Mouse (Mus musculus) hindbrain, embryonic 16.5 days (tissue): ENCODE results near the gene Rev1. TPM values are rescaled to one million over a fixed set of nuclear protein-coding genes. Genes with fewer than 3 reads are reported as not detected.

Source experiments
- ATAC-seq: fragments of 200-750 bp; cut with Nextera tagmentation; 2 replicates; pipeline ENCODE4 v1.8.0; 2017; ENCODE audit warnings: moderate TSS enrichment, moderate library complexity
- H3K27ac ChIP-seq: fragments of 300-500 bp; sonication (generic); 2 replicates; pipeline ENCODE4 v1.5.1; 2014; ENCODE audit warnings: low read depth, mild to moderate bottlenecking, control low read depth, low read length, moderate library complexity
- H3K27me3 ChIP-seq: fragments of 300-500 bp; sonication (generic); replicated peaks from 2 replicates; pipeline ENCODE4 v1.6.1; 2014; ENCODE audit warnings: low read length; ENCODE audit not compliant: control insufficient read depth, insufficient read depth
- H3K36me3 ChIP-seq: fragments of 300-500 bp; sonication (generic); 2 replicates; pipeline ENCODE4 v1.6.1; 2014; ENCODE audit warnings: mild to moderate bottlenecking, low read length, moderate library complexity, mixed read lengths; ENCODE audit not compliant: control insufficient read depth, insufficient read depth
- H3K4me1 ChIP-seq: fragments of 300-500 bp; sonication (generic); 2 replicates; pipeline ENCODE4 v1.6.1; 2014; ENCODE audit warnings: low read depth, low read length; ENCODE audit not compliant: control insufficient read depth, insufficient read depth
- H3K4me2 ChIP-seq: fragments of 300-500 bp; sonication (generic); 2 replicates; pipeline ENCODE4 v1.6.1; 2014; ENCODE audit warnings: mild to moderate bottlenecking, low read length, control low read depth, moderate library complexity
- H3K4me3 ChIP-seq: fragments of 300-500 bp; sonication (generic); 2 replicates; pipeline ENCODE4 v1.5.1; 2014; ENCODE audit warnings: mild to moderate bottlenecking, low read length, control low read depth, moderate library complexity
- H3K9ac ChIP-seq: fragments of 300-500 bp; sonication (generic); 2 replicates; pipeline ENCODE4 v1.6.1; 2014; ENCODE audit warnings: low read depth, mild to moderate bottlenecking, control low read depth, low read length, moderate library complexity
- H3K9me3 ChIP-seq: fragments of 300-500 bp; sonication (generic); 2 replicates; pipeline ENCODE4 v1.6.1; 2014; ENCODE audit warnings: mild to moderate bottlenecking, low read length, moderate library complexity; ENCODE audit not compliant: control insufficient read depth
- WGBS: fragments of 180-500 bp; shearing (Covaris S2); extraction: QIAGEN DNeasy Blood & Tissue Kit; methylation state at CpG from one replicate; pipeline ENCODE4 v1.1.7; 2014; 5-methylcytosine and 5-hydroxymethylcytosine counted together
- polyA plus RNA-seq: library from polyadenylated mRNA; unstranded; fragments of >200 nt; fragmentation: Nextera tagmentation; extraction: Ambion mirVana; gene quantifications from 2 replicates; pipeline ENCODE4 v1.2.1, GENCODE M21; 2015

The Rev1 gene
- 26.1 and 34.6 TPM in 2 replicates for polyA plus RNA-seq

GRCm38 (mm10) chr1:38129501-38130267 is at the start of gene Rev1:
Gene Rev1, minus strand, starts transcription at chr1:38129801.
- H3K4me1 ChIP-seq, result peaks cover 14% of the 10 kb centered on the region
- H3K9me3 ChIP-seq, result no peaks in the 10 kb centered on the region
- peak; percentile 95 for ATAC-seq
- no peaks in the 10 kb centered on the region for H3K27me3 ChIP-seq
- H3K4me3 ChIP-seq, result peak within 1 kb of the TSS; percentile 77
- WGBS, result under 1% methylated on average over 68 of the region's 122 CpGs
- peak within 1 kb of the TSS; percentile 87 for H3K4me2 ChIP-seq
- peak within 1 kb of the TSS; percentile 96 for H3K27ac ChIP-seq
- H3K36me3 ChIP-seq, result no peaks in the 10 kb centered on the region
- H3K9ac ChIP-seq, result peak within 1 kb of the TSS; percentile 92

GRCm38 (mm10) chr1:38178929-38179328 is 49.3 kb upstream of the Rev1 start:
- H3K36me3 ChIP-seq, result peaks cover 17% of the 10 kb centered on the region
- H3K27ac ChIP-seq, result no peak overlapping the region
- no peaks in the 10 kb centered on the region for H3K4me1 ChIP-seq
- 92% methylated on average over 8 of the region's 8 CpGs for WGBS
- no peak for ATAC-seq
- no peak overlapping the region for H3K9ac ChIP-seq
- H3K9me3 ChIP-seq, result no peaks in the 10 kb centered on the region
- no peaks in the 10 kb centered on the region for H3K27me3 ChIP-seq
- H3K4me3 ChIP-seq, result no peak overlapping the region
- H3K4me2 ChIP-seq, result no peak overlapping the region

- no peak overlapping the region for H3K4me3 ChIP-seq
- no peaks in the 10 kb centered on the region for H3K9me3 ChIP-seq
- no peak overlapping the region for H3K4me2 ChIP-seq
- H3K4me1 ChIP-seq, result no peaks in the 10 kb centered on the region
- no peaks in the 10 kb centered on the region for H3K27me3 ChIP-seq
- 93% methylated on average over 7 of the region's 7 CpGs for WGBS
- H3K9ac ChIP-seq, result no peak overlapping the region
- no peak overlapping the region for H3K27ac ChIP-seq
- ATAC-seq, result no peak
- peaks cover 14% of the 10 kb centered on the region for H3K36me3 ChIP-seq
These were observed 46.5 kb upstream of the Rev1 start for GRCm38 (mm10) chr1:38176077-38176476.

- WGBS, result 80% methylated on average over 4 of the region's 4 CpGs
- H3K4me2 ChIP-seq, result no peak overlapping the region
- H3K4me3 ChIP-seq, result no peak overlapping the region
- H3K9me3 ChIP-seq, result no peaks in the 10 kb centered on the region
- H3K9ac ChIP-seq, result no peak overlapping the region
- H3K4me1 ChIP-seq, result no peaks in the 10 kb centered on the region
- ATAC-seq, result no peak
- H3K36me3 ChIP-seq, result no peaks in the 10 kb centered on the region
- H3K27me3 ChIP-seq, result no peaks in the 10 kb centered on the region
- no peak overlapping the region for H3K27ac ChIP-seq
These were observed 42.3 kb upstream of the Rev1 start for GRCm38 (mm10) chr1:38171874-38172273.

GRCm38 (mm10) chr1:38165696-38166095 is 36.1 kb upstream of the Rev1 start:
- no peak for ATAC-seq
- Histone ChIP-seq H3K36me3 (no peaks in the 10 kb centered on the region), H3K4me1 (no peaks in the 10 kb centered on the region), H3K4me3 (no peak overlapping the region), H3K27ac (no peak overlapping the region), H3K9ac (no peak overlapping the region), H3K4me2 (no peak overlapping the region), H3K9me3 (no peaks in the 10 kb centered on the region), H3K27me3 (no peaks in the 10 kb centered on the region)
- WGBS, result 53% methylated on average over 2 of the region's 2 CpGs

- 90% methylated on average over 5 of the region's 5 CpGs for WGBS
- H3K9me3 ChIP-seq, result no peaks in the 10 kb centered on the region
- no peak overlapping the region for H3K9ac ChIP-seq
- no peak overlapping the region for H3K27ac ChIP-seq
- no peaks in the 10 kb centered on the region for H3K36me3 ChIP-seq
- no peaks in the 10 kb centered on the region for H3K4me1 ChIP-seq
- H3K27me3 ChIP-seq, result no peaks in the 10 kb centered on the region
- H3K4me3 ChIP-seq, result no peak overlapping the region
- H3K4me2 ChIP-seq, result no peak overlapping the region
- no peak for ATAC-seq
These were observed 20.5 kb upstream of the Rev1 start for GRCm38 (mm10) chr1:38150086-38150485.

- WGBS, result 90% methylated on average over 4 of the region's 4 CpGs
- H3K36me3 ChIP-seq, result no peaks in the 10 kb centered on the region
- no peaks in the 10 kb centered on the region for H3K9me3 ChIP-seq
- ATAC-seq, result no peak
- H3K4me1 ChIP-seq, result no peaks in the 10 kb centered on the region
- H3K4me2 ChIP-seq, result no peak overlapping the region
- no peak overlapping the region for H3K9ac ChIP-seq
- no peak overlapping the region for H3K4me3 ChIP-seq
- no peaks in the 10 kb centered on the region for H3K27me3 ChIP-seq
- no peak overlapping the region for H3K27ac ChIP-seq
These were observed 16.4 kb upstream of the Rev1 start for GRCm38 (mm10) chr1:38146008-38146407.

GRCm38 (mm10) chr1:38141371-38141770 is 11.8 kb upstream of the Rev1 start:
- Histone ChIP-seq H3K27me3 (no peaks in the 10 kb centered on the region), H3K4me1 (no peaks in the 10 kb centered on the region), H3K9me3 (no peaks in the 10 kb centered on the region), H3K36me3 (no peaks in the 10 kb centered on the region), H3K4me2 (no peak overlapping the region), H3K27ac (no peak overlapping the region), H3K4me3 (no peak overlapping the region), H3K9ac (no peak overlapping the region)
- ATAC-seq, result no peak
- WGBS, result 85% methylated on average over 1 of the region's 1 CpGs

GRCm38 (mm10) chr1:38140911-38141310 is 11.3 kb upstream of the Rev1 start:
- Histone ChIP-seq H3K4me3 (no peak overlapping the region), H3K9me3 (no peaks in the 10 kb centered on the region), H3K4me1 (no peaks in the 10 kb centered on the region), H3K27ac (no peak overlapping the region), H3K27me3 (no peaks in the 10 kb centered on the region), H3K36me3 (no peaks in the 10 kb centered on the region), H3K9ac (no peak overlapping the region), H3K4me2 (no peak overlapping the region)
- ATAC-seq, result no peak
- 92% methylated on average over 2 of the region's 2 CpGs for WGBS
